Mouse (Mus musculus): ENCODE data around the gene Fgd6. TPM values are rescaled to one million over a fixed set of nuclear protein-coding genes. Genes with fewer than 3 reads are reported as not detected.

Gene Fgd6
- total RNA-seq, 2 experiments from 2014 or later, result 9.8 to 9.9 TPM

DNA sequence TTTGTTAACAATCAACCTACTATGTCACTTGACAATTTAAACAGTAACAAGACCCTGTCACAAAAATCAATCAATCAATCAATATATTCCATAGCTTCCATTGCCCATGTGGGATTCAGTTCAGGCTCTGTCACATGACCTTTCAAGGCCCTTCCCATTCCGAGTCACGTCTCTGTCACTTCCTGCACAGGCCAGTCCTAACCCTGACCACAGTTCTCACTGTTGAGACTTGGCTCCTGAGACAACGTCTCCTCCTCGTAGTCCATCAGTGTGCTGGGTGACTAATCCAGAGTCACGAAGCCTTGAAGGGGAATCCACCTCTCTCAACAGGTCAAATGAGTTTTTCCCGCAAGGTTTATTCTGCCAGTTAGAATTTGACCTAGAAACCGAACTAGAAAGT, 138.9 kb downstream of the Fgd6 start:
- no peak for DNase-seq (ENCODE audit: low spot score in 2 of 2)

GRCm38 (mm10) chr10:94183199-94183598, 147.4 kb downstream of the Fgd6 start:
- DNase-seq (ENCODE audit: low spot score in 2 of 2), result no peak

Other genes with a start within 250 kb of the Fgd6 start
- not detected for gene Usp44, start 204.4 kb upstream of the Fgd6 start, total RNA-seq (2021)
- gene Metap2, start 138.9 kb upstream of the Fgd6 start, total RNA-seq (2021), result 100 to 1,000 TPM; 114 to 116 TPM
- gene Vezt, start 184 bp upstream of the Fgd6 start, total RNA-seq (2021), result 10 to 100 TPM; 58.2 to 62.3 TPM
- 1 to 10 TPM; 8.1 to 8.7 TPM for gene Nr2c1, start 112.0 kb downstream of the Fgd6 start, total RNA-seq (2021)
- 100 to 1,000 TPM; 281 to 292 TPM for gene Ndufa12, start 162.7 kb downstream of the Fgd6 start, total RNA-seq (2021)